Mouse (Mus musculus) ES-CJ7 (cell line): ENCODE data around the gene Tdgf1.
A peak's percentile ranks its signal among the peaks of the same experiment; 100 is the strongest.

Source experiments
- DNase-seq: peaks from one replicate; pipeline ENCODE4 v3.0.0; 2011; ENCODE audit warnings: low read depth, low spot score

Tdgf1 gene

GRCm38 (mm10) chr9:110953550-110954461 is 7.8 kb upstream of the Tdgf1 start:
- DNase-seq = peak; percentile 88

GRCm38 (mm10) chr9:110952931-110953549 is 7.1 kb upstream of the Tdgf1 start:
- DNase-seq = peak; percentile 85

GRCm38 (mm10) chr9:110952398-110952797 is 6.4 kb upstream of the Tdgf1 start:
- DNase-seq = peak; percentile 67

- no peak for DNase-seq
Measured at GRCm38 (mm10) chr9:110951866-110952265, 5.9 kb upstream of the Tdgf1 start.

GRCm38 (mm10) chr9:110951397-110951796 is 5.4 kb upstream of the Tdgf1 start, which contains the start of gene Lrrc2:
TSS of gene Lrrc2 (plus strand) at chr9:110951545.
- peak; percentile 93 for DNase-seq

GRCm38 (mm10) chr9:110950109-110950508 is 4.2 kb upstream of the Tdgf1 start:
- no peak for DNase-seq

- DNase-seq = peak; percentile 54
Measured at GRCm38 (mm10) chr9:110948813-110949310, 2.9 kb upstream of the Tdgf1 start.

- peak; percentile 94 for DNase-seq
Measured at GRCm38 (mm10) chr9:110947900-110948299, 1.9 kb upstream of the Tdgf1 start.

GRCm38 (mm10) chr9:110947261-110947661 is 1.3 kb upstream of the Tdgf1 start:
- DNase-seq = peak; percentile 98

GRCm38 (mm10) chr9:110946548-110947044 is 638 bp upstream of the Tdgf1 start:
- DNase-seq = peak; percentile 89

- DNase-seq = peak; percentile 57
Measured at GRCm38 (mm10) chr9:110945343-110945742, 615 bp downstream of the Tdgf1 start.

- DNase-seq = peak; percentile 80
Measured at GRCm38 (mm10) chr9:110944265-110944664, 1.7 kb downstream of the Tdgf1 start.

- no peak for DNase-seq
Measured at GRCm38 (mm10) chr9:110937506-110938490, 8.2 kb downstream of the Tdgf1 start.

GRCm38 (mm10) chr9:110935941-110936340 is 10.0 kb downstream of the Tdgf1 start:
- no peak for DNase-seq

GRCm38 (mm10) chr9:110933850-110934437 is 12.0 kb downstream of the Tdgf1 start:
- no peak for DNase-seq

- DNase-seq = no peak
Measured at GRCm38 (mm10) chr9:110931573-110931972, 14.4 kb downstream of the Tdgf1 start.

GRCm38 (mm10) chr9:110922759-110923158 is 23.2 kb downstream of the Tdgf1 start:
- peak; percentile 79 for DNase-seq

- DNase-seq = no peak
Measured at GRCm38 (mm10) chr9:110920665-110921419, 25.1 kb downstream of the Tdgf1 start.

- no peak for DNase-seq
Measured at GRCm38 (mm10) chr9:110916786-110917185, 29.2 kb downstream of the Tdgf1 start, which contains the start of gene Fam240a. TSS of gene Fam240a (minus strand) at chr9:110916861.

- DNase-seq = no peak
Measured at GRCm38 (mm10) chr9:110915466-110915865, 30.5 kb downstream of the Tdgf1 start.
